Mouse (Mus musculus): ENCODE data around the gene Yaf2. TPM values are rescaled to one million over a fixed set of nuclear protein-coding genes. Genes with fewer than 3 reads are reported as not detected.
"Not testable (repeated sequence)": the region's sequence is repeated elsewhere in the genome, so short reads cannot be mapped to it uniquely, and the experiment has no call there.

Yaf2 gene
- polyA plus RNA-seq, 1 experiment from 2014 or later = 116 TPM

- Histone ChIP-seq H3K27ac (no peak overlapping the region), H3K4me3 (no peak overlapping the region), H3K9me3 (no peaks in the 10 kb centered on the region), H3K4me2 (replicated peaks) (no peak overlapping the region), H3K9ac (no peak overlapping the region), H3K36me3 (no peaks in the 10 kb centered on the region), H3K4me1 (no peaks in the 10 kb centered on the region), H3K27me3 (replicated peaks) (no peaks in the 10 kb centered on the region)
- no peak for ATAC-seq (ENCODE audit: low FRiP score, low read depth)
- WGBS = 85% methylated on average over 3 of the region's 3 CpGs
These were observed 71.5 kb downstream of the Yaf2 start for GRCm38 (mm10) chr15:93265231-93265630.

GRCm38 (mm10) chr15:93264221-93264620, 72.5 kb downstream of the Yaf2 start:
- Histone ChIP-seq H3K4me2 (replicated peaks) (no peak overlapping the region), H3K27me3 (replicated peaks) (no peaks in the 10 kb centered on the region), H3K9me3 (no peaks in the 10 kb centered on the region), H3K4me3 (no peak overlapping the region), H3K9ac (no peak overlapping the region), H3K27ac (no peak overlapping the region), H3K4me1 (no peaks in the 10 kb centered on the region), H3K36me3 (no peaks in the 10 kb centered on the region)
- WGBS = 94% methylated on average over 3 of the region's 3 CpGs
- ATAC-seq (ENCODE audit: low FRiP score, low read depth) = no peak

DNA sequence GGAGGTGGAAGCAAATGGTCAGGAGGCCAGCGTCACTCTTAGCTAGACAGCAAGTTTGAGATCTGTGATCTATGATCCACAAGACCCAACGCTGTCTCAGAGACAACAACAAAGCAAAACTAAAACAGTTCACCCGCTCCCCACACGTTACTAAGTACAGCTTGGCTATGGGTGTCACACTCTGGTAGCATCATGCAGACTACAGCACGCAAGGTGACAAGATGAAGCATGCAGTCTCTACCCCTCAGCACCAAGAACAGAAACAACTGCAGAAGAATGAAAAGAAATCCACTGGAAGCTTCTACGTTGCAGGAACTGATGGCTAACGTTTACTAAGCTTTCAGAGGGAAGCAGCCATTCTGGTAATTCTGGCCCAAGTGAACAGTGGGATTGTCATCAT, 73.2 kb downstream of the Yaf2 start:
- Histone ChIP-seq H3K4me1 (no peaks in the 10 kb centered on the region), H3K27me3 (replicated peaks) (no peaks in the 10 kb centered on the region), H3K36me3 (peaks cover 2% of the 10 kb centered on the region; the same call in 1 of the 2 replicates), H3K4me3 (no peak overlapping the region), H3K9ac (no peak overlapping the region), H3K4me2 (replicated peaks) (no peak overlapping the region), H3K27ac (no peak overlapping the region), H3K9me3 (no peaks in the 10 kb centered on the region)
- WGBS = 89% methylated on average over 7 of the region's 7 CpGs
- no peak for ATAC-seq (ENCODE audit: low FRiP score, low read depth)

DNA sequence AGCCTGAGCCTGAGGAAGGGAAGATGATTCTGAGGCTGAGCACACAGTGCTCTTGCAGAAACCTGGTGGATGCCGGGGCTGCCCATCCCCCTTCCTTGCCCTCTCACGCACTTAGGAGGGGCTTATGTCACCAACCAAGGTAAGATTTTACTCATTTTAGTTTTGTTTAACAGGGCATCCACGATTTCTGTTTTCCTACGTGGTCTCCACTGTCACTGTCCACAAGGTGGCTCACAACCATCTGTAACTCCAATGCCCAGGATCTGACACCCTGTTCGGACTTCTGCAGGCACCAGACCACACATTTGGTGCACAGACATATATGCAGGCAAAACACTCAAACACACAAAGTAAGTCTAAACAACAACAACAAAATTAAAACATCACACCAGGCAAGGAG, 73.9 kb downstream of the Yaf2 start:
- no peak overlapping the region for H3K27ac ChIP-seq
- H3K9me3 ChIP-seq = no peaks in the 10 kb centered on the region
- no peak overlapping the region for H3K4me2 ChIP-seq (replicated peaks)
- ATAC-seq (ENCODE audit: low FRiP score, low read depth) = no peak
- H3K4me3 ChIP-seq = no peak overlapping the region
- WGBS = 79% methylated on average over 5 of the region's 5 CpGs
- no peak overlapping the region for H3K9ac ChIP-seq
- no peaks in the 10 kb centered on the region for H3K27me3 ChIP-seq (replicated peaks)
- no peaks in the 10 kb centered on the region for H3K4me1 ChIP-seq
- H3K36me3 ChIP-seq = peaks cover 9% of the 10 kb centered on the region

DNA sequence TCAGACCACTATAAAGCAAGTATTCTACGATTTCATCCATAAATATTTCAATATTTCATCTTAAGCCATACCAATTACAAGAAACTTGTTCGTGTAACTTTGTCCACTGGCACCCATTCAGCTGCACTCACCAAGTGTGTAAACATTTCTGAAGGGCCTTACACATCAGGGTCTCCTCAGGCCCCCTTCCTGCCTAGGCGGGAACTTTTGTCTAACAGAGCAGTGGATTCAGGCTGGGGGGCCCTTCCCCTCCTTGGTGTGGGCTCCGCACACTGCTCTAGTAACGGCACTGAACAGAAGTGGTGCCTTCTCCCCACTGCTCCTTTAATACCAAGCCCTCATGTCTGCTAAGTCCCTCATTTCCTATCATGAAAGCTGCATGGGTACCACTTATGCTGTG, 74.5 kb downstream of the Yaf2 start:
- Histone ChIP-seq H3K9me3 (no peaks in the 10 kb centered on the region), H3K4me2 (replicated peaks) (no peak overlapping the region), H3K27ac (no peak overlapping the region), H3K9ac (no peak overlapping the region), H3K27me3 (replicated peaks) (no peaks in the 10 kb centered on the region), H3K36me3 (peaks cover 13% of the 10 kb centered on the region), H3K4me3 (no peak overlapping the region), H3K4me1 (no peaks in the 10 kb centered on the region)
- WGBS = 93% methylated on average over 5 of the region's 5 CpGs
- ATAC-seq (ENCODE audit: low FRiP score, low read depth) = no peak

DNA sequence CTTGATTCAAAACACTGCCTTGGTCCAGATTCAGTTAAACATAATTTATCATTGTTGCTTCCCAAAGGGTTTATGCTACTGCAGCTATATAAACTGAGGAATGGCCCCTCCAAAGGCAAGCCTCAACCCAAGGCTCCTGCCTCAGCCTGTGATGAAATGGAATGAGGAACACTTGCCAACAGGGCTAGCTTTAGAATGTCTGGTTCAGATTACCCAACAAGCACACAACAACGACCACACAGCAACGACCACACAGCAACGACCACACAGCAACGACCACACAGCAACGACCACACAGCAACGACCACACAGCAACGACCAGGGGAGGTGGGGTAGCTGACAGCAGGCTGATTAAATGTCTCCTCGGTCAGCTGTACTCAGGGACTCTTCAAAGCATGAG, 76.8 kb downstream of the Yaf2 start:
- 74% methylated on average over 8 of the region's 8 CpGs for WGBS
- no peak overlapping the region for H3K9ac ChIP-seq
- no peak overlapping the region for H3K4me2 ChIP-seq (replicated peaks)
- H3K4me1 ChIP-seq = no peaks in the 10 kb centered on the region
- no peak for ATAC-seq (ENCODE audit: low FRiP score, low read depth)
- no peaks in the 10 kb centered on the region for H3K27me3 ChIP-seq (replicated peaks)
- H3K27ac ChIP-seq = no peak overlapping the region
- H3K36me3 ChIP-seq = peaks cover 31% of the 10 kb centered on the region
- H3K4me3 ChIP-seq = no peak overlapping the region
- no peaks in the 10 kb centered on the region for H3K9me3 ChIP-seq

- WGBS = 80% methylated on average over 10 of the region's 10 CpGs
- H3K9ac ChIP-seq = no peak overlapping the region
- ATAC-seq (ENCODE audit: low FRiP score, low read depth) = no peak
These were observed 81.4 kb downstream of the Yaf2 start for GRCm38 (mm10) chr15:93255295-93255694.

DNA sequence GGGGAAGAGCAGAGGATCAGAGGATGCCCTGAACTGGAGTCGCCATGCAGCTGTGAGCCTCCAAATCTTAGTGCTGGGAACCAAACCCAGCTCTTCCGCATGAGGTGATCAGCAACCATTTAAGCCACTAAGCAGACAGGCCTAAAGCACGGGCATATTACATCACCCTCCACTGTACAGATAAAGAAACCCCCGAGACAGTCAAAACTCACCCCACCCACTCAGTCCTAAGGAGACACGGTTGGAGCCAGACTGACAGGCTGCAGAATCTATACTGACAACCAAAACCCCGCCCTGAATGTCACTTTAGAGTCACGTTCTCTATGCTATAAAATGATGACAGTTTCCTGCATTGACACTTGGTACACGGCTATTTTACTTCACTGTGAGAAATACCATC, 83.6 kb downstream of the Yaf2 start:
- H3K36me3 ChIP-seq = peaks cover 46% of the 10 kb centered on the region
- 87% methylated on average over 8 of the region's 8 CpGs for WGBS

More at GRCm38 (mm10) chr15:93255295-93255694, 81.4 kb downstream of the Yaf2 start:
- Histone ChIP-seq H3K4me3 (no peak overlapping the region), H3K9me3 (no peaks in the 10 kb centered on the region), H3K4me2 (replicated peaks) (no peak overlapping the region), H3K36me3 (peaks cover 45% of the 10 kb centered on the region), H3K27me3 (replicated peaks) (no peaks in the 10 kb centered on the region), H3K4me1 (peaks cover 3% of the 10 kb centered on the region; the same call in 1 of the 2 replicates), H3K27ac (no peak overlapping the region)

GRCm38 (mm10) chr15:93252396-93252795, 84.3 kb downstream of the Yaf2 start:
- no peak for ATAC-seq (ENCODE audit: low FRiP score, low read depth)
- no peaks in the 10 kb centered on the region for H3K9me3 ChIP-seq
- no peak overlapping the region for H3K27ac ChIP-seq
- H3K4me1 ChIP-seq = peaks cover 3% of the 10 kb centered on the region; the same call in 1 of the 2 replicates
- no peak overlapping the region for H3K9ac ChIP-seq
- no peak overlapping the region for H3K4me2 ChIP-seq (replicated peaks)
- peaks cover 42% of the 10 kb centered on the region for H3K36me3 ChIP-seq
- 86% methylated on average over 6 of the region's 6 CpGs for WGBS
- no peak overlapping the region for H3K4me3 ChIP-seq
- no peaks in the 10 kb centered on the region for H3K27me3 ChIP-seq (replicated peaks)

More for the DNA sequence above, 83.6 kb downstream of the Yaf2 start:
- no peak overlapping the region for H3K27ac ChIP-seq
- ATAC-seq (ENCODE audit: low FRiP score, low read depth) = no peak
- H3K4me2 ChIP-seq (replicated peaks) = no peak overlapping the region
- no peaks in the 10 kb centered on the region for H3K27me3 ChIP-seq (replicated peaks)
- H3K9me3 ChIP-seq = no peaks in the 10 kb centered on the region
- H3K9ac ChIP-seq = no peak overlapping the region
- H3K4me1 ChIP-seq = peaks cover 3% of the 10 kb centered on the region; the same call in 1 of the 2 replicates
- H3K4me3 ChIP-seq = no peak overlapping the region

GRCm38 (mm10) chr15:93251553-93252250, 85.0 kb downstream of the Yaf2 start:
- Histone ChIP-seq H3K4me2 (replicated peaks) (no peak overlapping the region), H3K27me3 (replicated peaks) (no peaks in the 10 kb centered on the region), H3K9ac (no peak overlapping the region), H3K4me3 (no peak overlapping the region), H3K36me3 (peaks cover 41% of the 10 kb centered on the region), H3K27ac (no peak overlapping the region), H3K9me3 (no peaks in the 10 kb centered on the region), H3K4me1 (peaks cover 3% of the 10 kb centered on the region; the same call in 1 of the 2 replicates)
- ATAC-seq (ENCODE audit: low FRiP score, low read depth) = no peak
- 49% methylated on average over 13 of the region's 13 CpGs for WGBS

DNA sequence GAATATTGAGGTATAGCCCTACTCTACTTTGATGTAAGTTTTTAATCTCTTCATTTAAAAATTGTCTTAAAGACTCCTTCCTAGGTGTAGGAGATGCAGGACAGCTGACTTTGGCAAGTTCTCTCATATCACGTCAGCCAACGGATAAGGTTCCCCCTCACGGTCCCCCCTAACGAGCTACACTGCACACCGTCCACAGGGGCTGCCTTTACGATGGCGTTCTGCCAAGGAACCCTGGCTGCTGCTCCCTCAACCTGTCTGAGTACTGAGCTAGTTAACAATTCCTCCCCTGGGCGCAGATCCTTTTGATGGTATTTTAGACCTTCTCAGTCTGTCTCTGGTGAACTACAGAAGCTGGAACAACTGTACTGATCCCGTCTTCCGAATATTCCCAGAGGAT, 93.5 kb downstream of the Yaf2 start:
- no peak overlapping the region for H3K4me3 ChIP-seq
- H3K9ac ChIP-seq = no peak overlapping the region
- no peaks in the 10 kb centered on the region for H3K9me3 ChIP-seq
- no peak overlapping the region for H3K4me2 ChIP-seq (replicated peaks)
- no peaks in the 10 kb centered on the region for H3K4me1 ChIP-seq
- no peaks in the 10 kb centered on the region for H3K27me3 ChIP-seq (replicated peaks)
- ATAC-seq (ENCODE audit: low FRiP score, low read depth) = no peak
- no peak overlapping the region for H3K27ac ChIP-seq
- peaks cover 52% of the 10 kb centered on the region for H3K36me3 ChIP-seq
- 86% methylated on average over 10 of the region's 10 CpGs for WGBS

- not testable (repeated sequence) for H3K4me1 ChIP-seq; H3K4me3 ChIP-seq; H3K27ac ChIP-seq; H3K9ac ChIP-seq; H3K27me3 ChIP-seq (replicated peaks); H3K9me3 ChIP-seq; H3K4me2 ChIP-seq (replicated peaks); ATAC-seq (ENCODE audit: low FRiP score, low read depth)
- H3K36me3 ChIP-seq = peaks cover 14% of the 10 kb centered on the region; the same call in 1 of the 2 replicates
- WGBS = 97% methylated on average over 10 of the region's 10 CpGs
These were observed 100.3 kb downstream of the Yaf2 start for GRCm38 (mm10) chr15:93236456-93236855.

Measured in neural tube, embryonic 12.5 days (tissue).